Mouse (Mus musculus) hindbrain, embryonic 13.5 days (tissue): ENCODE results near the gene Kdm5a. TPM values are rescaled to one million over a fixed set of nuclear protein-coding genes. Genes with fewer than 3 reads are reported as not detected.
A peak's percentile ranks its signal among the peaks of the same experiment; 100 is the strongest.

Experiments
- ATAC-seq: fragments of 200-750 bp; cut with Nextera tagmentation; 2 replicates; pipeline ENCODE4 v1.8.0; 2017; ENCODE audit warnings: moderate TSS enrichment; ENCODE audit not compliant: low FRiP score
- H3K27ac ChIP-seq: fragments of 300-500 bp; sonication (generic); 2 replicates; pipeline ENCODE4 v1.5.1; 2015; ENCODE audit warnings: inconsistent platforms, mild to moderate bottlenecking, moderate library complexity
- H3K27me3 ChIP-seq: fragments of 300-500 bp; sonication (generic); 2 replicates; pipeline ENCODE4 v1.6.1; 2015; ENCODE audit warnings: mild to moderate bottlenecking, inconsistent platforms
- H3K36me3 ChIP-seq: fragments of 300-500 bp; sonication (generic); 2 replicates; pipeline ENCODE4 v1.6.1; 2015; ENCODE audit warnings: mild to moderate bottlenecking, inconsistent platforms
- H3K4me1 ChIP-seq: fragments of 300-500 bp; sonication (generic); replicated peaks from 2 replicates; pipeline ENCODE4 v1.6.1; 2015; ENCODE audit warnings: inconsistent platforms
- H3K4me2 ChIP-seq: fragments of 300-500 bp; sonication (generic); 2 replicates; pipeline ENCODE4 v1.6.1; 2015; ENCODE audit warnings: inconsistent platforms, mild to moderate bottlenecking, moderate library complexity
- H3K4me3 ChIP-seq: fragments of 300-500 bp; sonication (generic); 2 replicates; pipeline ENCODE4 v1.5.1; 2015; ENCODE audit warnings: mild to moderate bottlenecking, inconsistent platforms
- H3K9ac ChIP-seq: fragments of 300-500 bp; sonication (generic); 2 replicates; pipeline ENCODE4 v1.6.1; 2015; ENCODE audit warnings: mild to moderate bottlenecking, inconsistent platforms
- H3K9me3 ChIP-seq: fragments of 300-500 bp; sonication (generic); 2 replicates; pipeline ENCODE4 v1.6.1; 2016; ENCODE audit warnings: inconsistent platforms
- WGBS: fragments of 180-500 bp; shearing (Covaris S2); methylation state at CpG from one replicate; pipeline ENCODE4 v1.1.7; 2015; 5-methylcytosine and 5-hydroxymethylcytosine counted together
- polyA plus RNA-seq: library from polyadenylated mRNA; unstranded; fragments of >200 nt; fragmentation: Nextera tagmentation; extraction: Ambion mirVana; gene quantifications from 2 replicates; pipeline ENCODE4 v1.2.1, GENCODE M21; 2015

The Kdm5a gene
- polyA plus RNA-seq, 1 experiment from 2014 or later, result 45.6 TPM

GRCm38 (mm10) chr6:120465393-120465792, 101.5 kb downstream of the Kdm5a start:
- peaks cover 47% of the 10 kb centered on the region for H3K27me3 ChIP-seq
- H3K4me3 ChIP-seq, result no peak overlapping the region
- H3K4me2 ChIP-seq, result no peak overlapping the region
- no peaks in the 10 kb centered on the region for H3K36me3 ChIP-seq
- H3K4me1 ChIP-seq, result peaks cover 28% of the 10 kb centered on the region
- H3K9ac ChIP-seq, result no peak overlapping the region
- H3K27ac ChIP-seq, result no peak overlapping the region
- H3K9me3 ChIP-seq, result no peaks in the 10 kb centered on the region
- 43% methylated on average over 4 of the region's 4 CpGs for WGBS
- ATAC-seq, result no peak

DNA sequence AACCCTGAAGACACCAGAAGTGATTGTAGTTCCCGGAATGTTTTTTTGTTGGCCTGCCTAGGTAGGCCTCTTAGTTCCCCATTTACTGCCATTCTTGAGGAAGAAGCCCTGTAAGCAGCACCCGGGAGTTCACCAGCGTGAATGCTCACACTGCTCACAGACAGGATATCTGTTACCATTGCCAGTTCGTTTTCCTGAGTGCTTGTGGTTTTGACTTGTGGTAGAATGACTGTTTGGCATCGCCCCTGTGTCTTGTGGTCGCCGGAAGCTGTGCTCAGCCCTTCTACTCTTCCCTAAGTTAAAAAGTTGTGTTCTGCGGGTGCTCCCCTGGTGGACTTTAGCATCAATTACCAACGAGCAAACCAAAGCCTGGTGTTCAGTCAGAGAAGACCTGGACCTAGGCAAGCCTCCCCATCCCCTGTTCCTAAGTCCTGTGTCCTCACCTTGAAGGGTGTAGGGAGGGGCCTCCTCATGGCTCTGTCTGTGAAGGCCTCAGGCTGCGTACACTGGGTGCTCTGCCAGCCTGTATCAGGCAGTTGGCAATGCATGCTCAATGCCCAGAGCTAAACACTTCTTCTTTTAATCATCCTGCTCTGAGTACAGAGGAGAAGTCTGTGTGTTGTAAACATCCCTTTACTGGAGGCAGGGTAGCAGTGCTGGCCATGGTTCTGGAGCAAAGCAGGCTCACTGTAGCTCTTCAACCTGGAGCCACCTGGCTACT, 102.8 kb downstream of the Kdm5a start:
- Histone ChIP-seq H3K9me3 (no peaks in the 10 kb centered on the region), H3K4me2 (no peak overlapping the region), H3K4me3 (no peak overlapping the region), H3K36me3 (no peaks in the 10 kb centered on the region), H3K4me1 (peaks cover 35% of the 10 kb centered on the region), H3K9ac (no peak overlapping the region), H3K27ac (no peak overlapping the region), H3K27me3 (peaks cover 39% of the 10 kb centered on the region)
- 81% methylated on average over 10 of the region's 10 CpGs for WGBS
- no peak for ATAC-seq

GRCm38 (mm10) chr6:120468259-120468658, 104.3 kb downstream of the Kdm5a start:
- H3K27me3 ChIP-seq, result peaks cover 24% of the 10 kb centered on the region

DNA sequence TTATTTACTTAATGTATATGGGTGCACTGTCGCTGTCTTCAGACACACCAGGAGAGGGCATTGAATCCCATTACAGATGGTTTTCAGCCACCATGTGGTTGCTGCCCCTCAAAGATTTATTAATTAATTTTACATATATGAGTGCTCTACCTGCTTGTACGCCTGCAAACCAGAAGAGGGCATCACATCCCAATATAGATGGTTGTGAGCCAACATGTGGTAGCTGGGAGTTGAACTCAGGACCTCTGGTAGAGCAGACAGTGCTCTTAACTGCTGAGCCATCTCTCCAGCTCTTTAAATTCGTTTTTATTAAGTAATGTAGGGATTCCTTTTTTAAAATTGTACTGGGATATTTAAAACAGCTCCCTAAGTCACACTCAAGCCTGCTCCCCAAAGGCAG, 105.3 kb downstream of the Kdm5a start:
- Histone ChIP-seq H3K27ac (no peak overlapping the region), H3K9me3 (no peaks in the 10 kb centered on the region), H3K27me3 (peaks cover 14% of the 10 kb centered on the region), H3K4me3 (no peak overlapping the region), H3K4me1 (peaks cover 46% of the 10 kb centered on the region), H3K36me3 (no peaks in the 10 kb centered on the region), H3K9ac (no peak overlapping the region), H3K4me2 (no peak overlapping the region)
- ATAC-seq, result no peak
- WGBS, result 73% methylated on average over 3 of the region's 3 CpGs

More at GRCm38 (mm10) chr6:120468259-120468658, 104.3 kb downstream of the Kdm5a start:
- no peak overlapping the region for H3K4me3 ChIP-seq
- H3K9ac ChIP-seq, result no peak overlapping the region
- no peak overlapping the region for H3K4me2 ChIP-seq
- H3K4me1 ChIP-seq, result peaks cover 45% of the 10 kb centered on the region
- H3K27ac ChIP-seq, result no peak overlapping the region
- no peaks in the 10 kb centered on the region for H3K36me3 ChIP-seq
- H3K9me3 ChIP-seq, result no peaks in the 10 kb centered on the region
- WGBS, result 94% methylated on average over 4 of the region's 4 CpGs
- no peak for ATAC-seq

GRCm38 (mm10) chr6:120469770-120470169, 105.8 kb downstream of the Kdm5a start:
- H3K9me3 ChIP-seq, result no peaks in the 10 kb centered on the region
- no peaks in the 10 kb centered on the region for H3K36me3 ChIP-seq
- H3K27ac ChIP-seq, result no peak overlapping the region
- no peak overlapping the region for H3K9ac ChIP-seq
- H3K4me1 ChIP-seq, result peaks cover 44% of the 10 kb centered on the region
- H3K4me2 ChIP-seq, result no peak overlapping the region
- ATAC-seq, result no peak
- peaks cover 9% of the 10 kb centered on the region for H3K27me3 ChIP-seq
- no peak overlapping the region for H3K4me3 ChIP-seq

GRCm38 (mm10) chr6:120470666-120471065, 106.7 kb downstream of the Kdm5a start:
- Histone ChIP-seq H3K9me3 (no peaks in the 10 kb centered on the region), H3K9ac (no peak overlapping the region), H3K4me2 (no peak overlapping the region), H3K27me3 (no peaks in the 10 kb centered on the region), H3K4me3 (no peak overlapping the region), H3K27ac (peak overlapping the region; percentile 62), H3K4me1 (peaks cover 44% of the 10 kb centered on the region), H3K36me3 (no peaks in the 10 kb centered on the region)
- WGBS, result 94% methylated on average over 1 of the region's 1 CpGs
- no peak for ATAC-seq

DNA sequence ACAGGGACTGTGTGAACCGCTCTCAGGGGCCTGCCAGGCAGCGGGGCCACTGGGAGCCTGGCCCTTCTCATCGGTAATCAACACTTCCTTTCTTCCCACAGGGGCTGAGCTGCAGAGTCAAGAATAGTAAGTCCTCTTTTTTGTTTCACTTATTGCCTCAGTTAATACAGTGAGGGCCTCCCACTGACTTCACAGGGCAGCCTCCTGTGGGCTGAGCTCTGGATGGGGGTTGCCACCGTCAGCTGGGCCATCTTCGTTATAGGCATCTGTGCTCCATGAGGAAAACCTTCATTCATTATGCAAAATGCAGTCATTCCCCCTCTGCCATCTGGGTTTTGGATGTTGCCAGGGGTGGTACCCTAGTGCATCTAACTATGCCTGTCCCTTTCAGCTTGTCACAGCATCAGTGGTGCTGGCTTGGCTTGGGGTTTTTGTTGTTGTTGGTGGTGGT, 108.1 kb downstream of the Kdm5a start:
- H3K4me3 ChIP-seq, result no peak overlapping the region
- H3K27ac ChIP-seq, result peak overlapping the region; percentile 89
- no peaks in the 10 kb centered on the region for H3K27me3 ChIP-seq
- WGBS, result 2% methylated on average over 5 of the region's 5 CpGs
- peaks cover under 1% of the 10 kb centered on the region; the same call in 1 of the 2 replicates for H3K36me3 ChIP-seq
- no peaks in the 10 kb centered on the region for H3K9me3 ChIP-seq
- peak; percentile 81 for ATAC-seq
- H3K9ac ChIP-seq, result peak overlapping the region; percentile 35; the same call in 1 of the 2 replicates
- peak overlapping the region; percentile 29; the same call in 1 of the 2 replicates for H3K4me2 ChIP-seq
- H3K4me1 ChIP-seq, result peaks cover 44% of the 10 kb centered on the region

- H3K9ac ChIP-seq, result peak overlapping the region; percentile 35; the same call in 1 of the 2 replicates
- no peaks in the 10 kb centered on the region for H3K9me3 ChIP-seq
- peaks cover 5% of the 10 kb centered on the region; the same call in 1 of the 2 replicates for H3K36me3 ChIP-seq
- H3K4me3 ChIP-seq, result no peak overlapping the region
- no peaks in the 10 kb centered on the region for H3K27me3 ChIP-seq
- H3K27ac ChIP-seq, result peak overlapping the region; percentile 89
- peak overlapping the region; percentile 29; the same call in 1 of the 2 replicates for H3K4me2 ChIP-seq
- peak; percentile 67 for ATAC-seq
- WGBS, result 8% methylated on average over 8 of the region's 8 CpGs
- peaks cover 44% of the 10 kb centered on the region for H3K4me1 ChIP-seq
These were observed 108.7 kb downstream of the Kdm5a start for GRCm38 (mm10) chr6:120472455-120473140.

DNA sequence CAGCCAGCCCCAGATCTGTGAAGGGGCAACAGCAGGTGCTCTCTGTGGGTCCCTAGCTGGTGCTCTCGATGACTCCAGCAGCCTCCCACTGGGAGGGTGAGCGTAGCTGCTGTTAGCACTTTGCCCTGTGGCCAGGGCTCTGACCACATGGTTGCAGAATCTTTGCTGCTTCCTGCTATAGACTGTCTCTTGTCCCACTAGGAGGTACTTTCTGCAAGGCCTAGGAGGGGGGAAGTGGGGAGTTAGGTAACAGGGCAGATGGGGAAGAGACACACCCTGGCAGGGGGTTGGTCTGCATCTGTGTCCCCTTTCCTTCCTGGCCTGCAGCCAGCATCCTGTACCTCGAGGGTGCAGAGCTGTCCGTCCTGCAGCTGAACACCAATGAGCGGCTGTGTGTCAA, 109.5 kb downstream of the Kdm5a start:
- Histone ChIP-seq H3K9ac (no peak overlapping the region), H3K9me3 (no peaks in the 10 kb centered on the region), H3K27ac (peak overlapping the region; percentile 89), H3K27me3 (no peaks in the 10 kb centered on the region), H3K4me2 (0 out of 2 replicates have a peak overlapping the region, but pooled peaks have one; percentile 9), H3K36me3 (peaks cover 9% of the 10 kb centered on the region), H3K4me1 (peaks cover 44% of the 10 kb centered on the region), H3K4me3 (no peak overlapping the region)
- WGBS, result 14% methylated on average over 5 of the region's 5 CpGs
- ATAC-seq, result peak; percentile 53; the same call in 1 of the 2 replicates

- Histone ChIP-seq H3K4me1 (peaks cover 35% of the 10 kb centered on the region), H3K27me3 (no peaks in the 10 kb centered on the region), H3K36me3 (peaks cover 24% of the 10 kb centered on the region), H3K9me3 (no peaks in the 10 kb centered on the region), H3K9ac (no peak overlapping the region), H3K4me2 (no peak overlapping the region), H3K27ac (no peak overlapping the region), H3K4me3 (no peak overlapping the region)
- WGBS, result 85% methylated on average over 8 of the region's 8 CpGs
- no peak for ATAC-seq
These were observed 111.4 kb downstream of the Kdm5a start for GRCm38 (mm10) chr6:120475288-120475687.

GRCm38 (mm10) chr6:120479302-120479701, 115.4 kb downstream of the Kdm5a start:
- no peak for ATAC-seq
- Histone ChIP-seq H3K4me2 (no peak overlapping the region), H3K27ac (no peak overlapping the region), H3K9me3 (no peaks in the 10 kb centered on the region), H3K4me3 (no peak overlapping the region), H3K9ac (no peak overlapping the region), H3K27me3 (no peaks in the 10 kb centered on the region), H3K36me3 (peaks cover 42% of the 10 kb centered on the region), H3K4me1 (peaks cover 8% of the 10 kb centered on the region)
- 84% methylated on average over 2 of the region's 2 CpGs for WGBS

DNA sequence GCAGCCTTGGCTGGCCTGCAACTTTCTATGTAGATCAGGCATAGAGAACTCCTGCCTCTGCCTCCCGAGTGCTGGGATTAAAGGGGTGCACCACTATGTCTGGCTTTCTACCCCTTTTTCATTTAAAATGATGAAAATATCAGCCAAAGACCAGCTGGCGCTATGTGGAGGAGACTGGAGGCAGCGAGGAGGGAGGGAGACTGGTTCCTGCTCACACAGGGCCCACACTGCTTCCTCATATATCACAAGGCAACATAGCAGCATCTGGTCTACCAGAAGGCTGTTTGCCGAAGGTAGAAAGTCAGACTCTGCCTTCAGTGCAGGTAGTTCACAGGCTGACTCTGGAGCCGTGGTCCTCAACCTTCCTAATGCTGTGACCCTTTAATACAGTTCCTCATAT, 116.4 kb downstream of the Kdm5a start:
- 93% methylated on average over 5 of the region's 5 CpGs for WGBS
- ATAC-seq, result no peak
- Histone ChIP-seq H3K27me3 (no peaks in the 10 kb centered on the region), H3K36me3 (peaks cover 42% of the 10 kb centered on the region), H3K9ac (no peak overlapping the region), H3K27ac (no peak overlapping the region), H3K4me1 (peaks cover 6% of the 10 kb centered on the region; the same call in 1 of the 2 replicates), H3K9me3 (no peaks in the 10 kb centered on the region), H3K4me3 (no peak overlapping the region), H3K4me2 (no peak overlapping the region)
